Mouse (Mus musculus): Measurements from ENCODE around the gene Klc3. TPM values are rescaled to one million over a fixed set of nuclear protein-coding genes. Genes with fewer than 3 reads are reported as not detected.

The Klc3 gene
- polyA plus RNA-seq, 1 experiment from 2014 or later = 13.3 TPM

GRCm38 (mm10) chr7:19399496-19400280 is 4.2 kb downstream of the Klc3 start:
- peaks cover 24% of the 10 kb centered on the region for H3K27me3 ChIP-seq (ENCODE audit: control insufficient read depth, insufficient read depth, low read length)
- peak overlapping the region; percentile 57 for H3K4me2 ChIP-seq (ENCODE audit: low read depth, low read length)
- H3K36me3 ChIP-seq (ENCODE audit: control insufficient read depth, insufficient read depth, low read length) = no peaks in the 10 kb centered on the region
- H3K4me1 ChIP-seq (ENCODE audit: control insufficient read depth, insufficient read depth, low read length) = 0 out of 2 replicates have a peak, but pooled peaks cover 2% of the 10 kb centered on the region
- 3% methylated on average over 27 of the region's 27 CpGs for WGBS
- H3K9me3 ChIP-seq (replicated peaks; ENCODE audit: control insufficient read depth, low read length) = peaks cover 7% of the 10 kb centered on the region
- H3K27ac ChIP-seq (ENCODE audit: low read length) = no peak overlapping the region
- peak; percentile 56; the same call in 1 of the 2 replicates for ATAC-seq (ENCODE audit: insufficient read depth, low FRiP score)
- H3K9ac ChIP-seq (ENCODE audit: low read length) = peak overlapping the region; percentile 69
- peak overlapping the region; percentile 43 for H3K4me3 ChIP-seq (replicated peaks; ENCODE audit: low read length)

GRCm38 (mm10) chr7:19394484-19394883 is 9.4 kb downstream of the Klc3 start:
- no peak overlapping the region for H3K4me3 ChIP-seq (replicated peaks; ENCODE audit: low read length)
- H3K27me3 ChIP-seq (ENCODE audit: control insufficient read depth, insufficient read depth, low read length) = no peaks in the 10 kb centered on the region; the same call in 1 of the 2 replicates
- H3K4me1 ChIP-seq (ENCODE audit: control insufficient read depth, insufficient read depth, low read length) = no peaks in the 10 kb centered on the region
- H3K9me3 ChIP-seq (replicated peaks; ENCODE audit: control insufficient read depth, low read length) = no peaks in the 10 kb centered on the region
- 85% methylated on average over 8 of the region's 8 CpGs for WGBS
- no peak overlapping the region for H3K27ac ChIP-seq (ENCODE audit: low read length)
- no peak overlapping the region for H3K4me2 ChIP-seq (ENCODE audit: low read depth, low read length)
- ATAC-seq (ENCODE audit: insufficient read depth, low FRiP score) = no peak
- no peak overlapping the region for H3K9ac ChIP-seq (ENCODE audit: low read length)
- peaks cover 18% of the 10 kb centered on the region for H3K36me3 ChIP-seq (ENCODE audit: control insufficient read depth, insufficient read depth, low read length)

GRCm38 (mm10) chr7:19388699-19389413 is 15.0 kb downstream of the Klc3 start:
- peaks cover 41% of the 10 kb centered on the region for H3K36me3 ChIP-seq (ENCODE audit: control insufficient read depth, insufficient read depth, low read length)

GRCm38 (mm10) chr7:19383708-19384107 is 20.2 kb downstream of the Klc3 start:
- Histone ChIP-seq H3K9me3 (replicated peaks; ENCODE audit: control insufficient read depth, low read length) (no peaks in the 10 kb centered on the region), H3K4me2 (ENCODE audit: low read depth, low read length) (no peak overlapping the region), H3K27ac (ENCODE audit: low read length) (no peak overlapping the region), H3K4me3 (replicated peaks; ENCODE audit: low read length) (no peak overlapping the region), H3K36me3 (ENCODE audit: control insufficient read depth, insufficient read depth, low read length) (peaks cover 22% of the 10 kb centered on the region), H3K4me1 (ENCODE audit: control insufficient read depth, insufficient read depth, low read length) (peaks cover 10% of the 10 kb centered on the region), H3K9ac (ENCODE audit: low read length) (no peak overlapping the region), H3K27me3 (ENCODE audit: control insufficient read depth, insufficient read depth, low read length) (no peaks in the 10 kb centered on the region)
- WGBS = 87% methylated on average over 9 of the region's 9 CpGs
- no peak for ATAC-seq (ENCODE audit: insufficient read depth, low FRiP score)

More at GRCm38 (mm10) chr7:19388699-19389413, 15.0 kb downstream of the Klc3 start:
- H3K4me1 ChIP-seq (ENCODE audit: control insufficient read depth, insufficient read depth, low read length) = no peaks in the 10 kb centered on the region
- ATAC-seq (ENCODE audit: insufficient read depth, low FRiP score) = no peak
- H3K27ac ChIP-seq (ENCODE audit: low read length) = no peak overlapping the region
- WGBS = 77% methylated on average over 10 of the region's 10 CpGs
- H3K9ac ChIP-seq (ENCODE audit: low read length) = no peak overlapping the region
- H3K9me3 ChIP-seq (replicated peaks; ENCODE audit: control insufficient read depth, low read length) = no peaks in the 10 kb centered on the region
- H3K4me2 ChIP-seq (ENCODE audit: low read depth, low read length) = no peak overlapping the region
- no peak overlapping the region for H3K4me3 ChIP-seq (replicated peaks; ENCODE audit: low read length)
- no peaks in the 10 kb centered on the region for H3K27me3 ChIP-seq (ENCODE audit: control insufficient read depth, insufficient read depth, low read length)

GRCm38 (mm10) chr7:19382166-19382541 is 21.8 kb downstream of the Klc3 start:
- Histone ChIP-seq H3K27me3 (ENCODE audit: control insufficient read depth, insufficient read depth, low read length) (no peaks in the 10 kb centered on the region), H3K27ac (ENCODE audit: low read length) (no peak overlapping the region), H3K9ac (ENCODE audit: low read length) (peak overlapping the region; percentile 80), H3K36me3 (ENCODE audit: control insufficient read depth, insufficient read depth, low read length) (peaks cover 13% of the 10 kb centered on the region), H3K9me3 (replicated peaks; ENCODE audit: control insufficient read depth, low read length) (no peaks in the 10 kb centered on the region), H3K4me2 (ENCODE audit: low read depth, low read length) (peak overlapping the region; percentile 91), H3K4me1 (ENCODE audit: control insufficient read depth, insufficient read depth, low read length) (peaks cover 10% of the 10 kb centered on the region), H3K4me3 (replicated peaks; ENCODE audit: low read length) (peak overlapping the region; percentile 90)
- ATAC-seq (ENCODE audit: insufficient read depth, low FRiP score) = peak; percentile 44
- 0% methylated on average over 23 of the region's 37 CpGs for WGBS

GRCm38 (mm10) chr7:19381377-19382165 is 22.3 kb downstream of the Klc3 start, which contains the start of gene Ercc2:
Gene Ercc2, plus strand, starts transcription at chr7:19382010.
- peak within 1 kb of the TSS; percentile 91 for H3K4me2 ChIP-seq (ENCODE audit: low read depth, low read length)
- ATAC-seq (ENCODE audit: insufficient read depth, low FRiP score) = peak; percentile 96
- peak within 1 kb of the TSS; percentile 80 for H3K9ac ChIP-seq (ENCODE audit: low read length)
- H3K27ac ChIP-seq (ENCODE audit: low read length) = no peak within 1 kb of the TSS
- H3K9me3 ChIP-seq (replicated peaks; ENCODE audit: control insufficient read depth, low read length) = no peaks in the 10 kb centered on the region
- H3K4me3 ChIP-seq (replicated peaks; ENCODE audit: low read length) = peak within 1 kb of the TSS; percentile 90
- 6% methylated on average over 46 of the region's 48 CpGs for WGBS
- peaks cover 10% of the 10 kb centered on the region for H3K4me1 ChIP-seq (ENCODE audit: control insufficient read depth, insufficient read depth, low read length)
- H3K27me3 ChIP-seq (ENCODE audit: control insufficient read depth, insufficient read depth, low read length) = no peaks in the 10 kb centered on the region
- H3K36me3 ChIP-seq (ENCODE audit: control insufficient read depth, insufficient read depth, low read length) = peaks cover 9% of the 10 kb centered on the region

- H3K27ac ChIP-seq (ENCODE audit: low read length) = no peak overlapping the region
- no peaks in the 10 kb centered on the region for H3K9me3 ChIP-seq (replicated peaks; ENCODE audit: control insufficient read depth, low read length)
- ATAC-seq (ENCODE audit: insufficient read depth, low FRiP score) = no peak
- H3K27me3 ChIP-seq (ENCODE audit: control insufficient read depth, insufficient read depth, low read length) = no peaks in the 10 kb centered on the region
- H3K36me3 ChIP-seq (ENCODE audit: control insufficient read depth, insufficient read depth, low read length) = 0 out of 2 replicates have a peak, but pooled peaks cover 6% of the 10 kb centered on the region
- no peak overlapping the region for H3K4me2 ChIP-seq (ENCODE audit: low read depth, low read length)
- H3K4me1 ChIP-seq (ENCODE audit: control insufficient read depth, insufficient read depth, low read length) = peaks cover 6% of the 10 kb centered on the region
- no peak overlapping the region for H3K4me3 ChIP-seq (replicated peaks; ENCODE audit: low read length)
- WGBS = 71% methylated on average over 8 of the region's 8 CpGs
- H3K9ac ChIP-seq (ENCODE audit: low read length) = no peak overlapping the region
These were observed 25.9 kb downstream of the Klc3 start for GRCm38 (mm10) chr7:19378049-19378448.

- Histone ChIP-seq H3K9me3 (replicated peaks; ENCODE audit: control insufficient read depth, low read length) (no peaks in the 10 kb centered on the region), H3K9ac (ENCODE audit: low read length) (no peak overlapping the region), H3K27me3 (ENCODE audit: control insufficient read depth, insufficient read depth, low read length) (no peaks in the 10 kb centered on the region), H3K4me1 (ENCODE audit: control insufficient read depth, insufficient read depth, low read length) (no peaks in the 10 kb centered on the region), H3K27ac (ENCODE audit: low read length) (no peak overlapping the region), H3K36me3 (ENCODE audit: control insufficient read depth, insufficient read depth, low read length) (0 out of 2 replicates have a peak, but pooled peaks cover 6% of the 10 kb centered on the region), H3K4me2 (ENCODE audit: low read depth, low read length) (no peak overlapping the region), H3K4me3 (replicated peaks; ENCODE audit: low read length) (no peak overlapping the region)
- no peak for ATAC-seq (ENCODE audit: insufficient read depth, low FRiP score)
- WGBS = 81% methylated on average over 4 of the region's 4 CpGs
These were observed 27.9 kb downstream of the Klc3 start for GRCm38 (mm10) chr7:19376019-19376418.
